Mouse (Mus musculus): ENCODE data around the gene Prmt1. TPM values are rescaled to one million over a fixed set of nuclear protein-coding genes. Genes with fewer than 3 reads are reported as not detected.

Gene Prmt1
- total RNA-seq, 4 experiments from 2014 or later: 167 to 173 (median 172) TPM

GRCm38 (mm10) chr7:45012824-45013223 lies 26.5 kb upstream of the Prmt1 start:
- DNase-seq (ENCODE audit: low spot score in 2 of 2): no peak

- no peak for DNase-seq (ENCODE audit: low spot score in 2 of 2)
Measured at GRCm38 (mm10) chr7:45012011-45012410, 25.6 kb upstream of the Prmt1 start.

- no peak for DNase-seq (ENCODE audit: low spot score in 2 of 2)
Measured at GRCm38 (mm10) chr7:45008411-45008810, 22.0 kb upstream of the Prmt1 start.

- no peak for DNase-seq (ENCODE audit: low spot score in 2 of 2)
Measured at GRCm38 (mm10) chr7:45007846-45008245, 21.5 kb upstream of the Prmt1 start.

GRCm38 (mm10) chr7:45007141-45007540 lies 20.8 kb upstream of the Prmt1 start:
- no peak for DNase-seq (ENCODE audit: low spot score in 2 of 2)

GRCm38 (mm10) chr7:45006503-45006902 lies 20.1 kb upstream of the Prmt1 start:
- no peak for DNase-seq (ENCODE audit: low spot score in 2 of 2)

GRCm38 (mm10) chr7:45005321-45005992 lies 19.1 kb upstream of the Prmt1 start:
- no peak for DNase-seq (ENCODE audit: low spot score in 2 of 2)

- DNase-seq (ENCODE audit: low spot score in 2 of 2): no peak
Measured at GRCm38 (mm10) chr7:45004546-45004945, 18.2 kb upstream of the Prmt1 start.

- no peak for DNase-seq (ENCODE audit: low spot score in 2 of 2)
Measured at GRCm38 (mm10) chr7:45002440-45002839, 16.1 kb upstream of the Prmt1 start.

GRCm38 (mm10) chr7:45000539-45001114 lies 14.3 kb upstream of the Prmt1 start:
- DNase-seq (ENCODE audit: low spot score in 2 of 2): no peak

- DNase-seq (ENCODE audit: low spot score in 2 of 2): no peak
Measured at GRCm38 (mm10) chr7:44999753-45000152, 13.4 kb upstream of the Prmt1 start.

GRCm38 (mm10) chr7:44998501-44998955 lies 12.2 kb upstream of the Prmt1 start, which contains the start of gene Bcl2l12:
TSS of gene Bcl2l12 (minus strand) at chr7:44998712.
- no peak for DNase-seq (ENCODE audit: low spot score in 2 of 2)

- no peak for DNase-seq (ENCODE audit: low spot score in 2 of 2)
Measured at GRCm38 (mm10) chr7:44997940-44998428, 11.6 kb upstream of the Prmt1 start.

GRCm38 (mm10) chr7:44997231-44997939 lies 11.0 kb upstream of the Prmt1 start, which contains the start of gene Irf3:
TSS of gene Irf3 (plus strand) at chr7:44997648.
- DNase-seq (ENCODE audit: low spot score in 2 of 2): peak; percentile 94 to 95

GRCm38 (mm10) chr7:44996672-44997071 lies 10.3 kb upstream of the Prmt1 start:
- no peak for DNase-seq (ENCODE audit: low spot score in 2 of 2)

GRCm38 (mm10) chr7:44986879-44987718 lies 731 bp upstream of the Prmt1 start:
- DNase-seq (ENCODE audit: low spot score in 2 of 2): no peak

- DNase-seq (ENCODE audit: low spot score in 2 of 2): no peak
Measured at GRCm38 (mm10) chr7:44985595-44986191, 675 bp downstream of the Prmt1 start.

- DNase-seq (ENCODE audit: low spot score in 2 of 2): no peak
Measured at GRCm38 (mm10) chr7:44984833-44985164, 1.6 kb downstream of the Prmt1 start.

GRCm38 (mm10) chr7:44983944-44984832 lies 2.2 kb downstream of the Prmt1 start:
- no peak for DNase-seq (ENCODE audit: low spot score in 2 of 2)

- peak; percentile 66 to 84 for DNase-seq (ENCODE audit: low spot score in 2 of 2)
Measured at GRCm38 (mm10) chr7:44983085-44983484, 3.3 kb downstream of the Prmt1 start.
